Mouse (Mus musculus) forebrain, embryonic 12.5 days (tissue): ENCODE measurements at regions not wholly inside any gene's neighbourhood (a gene's known extent, or its start where the extent isn't known, plus 50 kb on each side); places are given as distances from the start of the nearest gene placed in this dataset.
A peak's percentile ranks its signal among the peaks of the same experiment; 100 is the strongest.

Experiments
- ATAC-seq: fragments of 200-750 bp; cut with Nextera tagmentation; 2 replicates; pipeline ENCODE4 v1.8.0; 2017; ENCODE audit warnings: moderate TSS enrichment; ENCODE audit not compliant: low FRiP score
- H3K27ac ChIP-seq: fragments of 300-500 bp; sonication (generic); 2 replicates; pipeline ENCODE4 v1.5.1; 2016; ENCODE audit warnings: mild to moderate bottlenecking
- H3K27me3 ChIP-seq: fragments of 300-500 bp; sonication (generic); 2 replicates; pipeline ENCODE4 v1.6.1; 2016; ENCODE audit warnings: mild to moderate bottlenecking
- H3K36me3 ChIP-seq: fragments of 300-500 bp; sonication (generic); replicated peaks from 2 replicates; pipeline ENCODE4 v1.6.1; 2016; ENCODE audit warnings: mild to moderate bottlenecking
- H3K4me1 ChIP-seq: fragments of 300-500 bp; sonication (generic); 2 replicates; pipeline ENCODE4 v1.6.1; 2016
- H3K4me2 ChIP-seq: fragments of 300-500 bp; sonication (generic); 2 replicates; pipeline ENCODE4 v1.6.1; 2016; ENCODE audit warnings: mild to moderate bottlenecking, moderate library complexity
- H3K4me3 ChIP-seq: fragments of 300-500 bp; sonication (generic); replicated peaks from 2 replicates; pipeline ENCODE4 v1.5.1; 2016; ENCODE audit warnings: mild to moderate bottlenecking
- H3K9ac ChIP-seq: fragments of 300-500 bp; sonication (generic); 2 replicates; pipeline ENCODE4 v1.6.1; 2016; ENCODE audit warnings: mild to moderate bottlenecking
- H3K9me3 ChIP-seq: fragments of 300-500 bp; sonication (generic); 2 replicates; pipeline ENCODE4 v1.6.1; 2016
- WGBS: fragments of 180-500 bp; shearing (Covaris S2); methylation state at CpG from one replicate; pipeline ENCODE4 v1.1.7; 2016; 5-methylcytosine and 5-hydroxymethylcytosine counted together

DNA sequence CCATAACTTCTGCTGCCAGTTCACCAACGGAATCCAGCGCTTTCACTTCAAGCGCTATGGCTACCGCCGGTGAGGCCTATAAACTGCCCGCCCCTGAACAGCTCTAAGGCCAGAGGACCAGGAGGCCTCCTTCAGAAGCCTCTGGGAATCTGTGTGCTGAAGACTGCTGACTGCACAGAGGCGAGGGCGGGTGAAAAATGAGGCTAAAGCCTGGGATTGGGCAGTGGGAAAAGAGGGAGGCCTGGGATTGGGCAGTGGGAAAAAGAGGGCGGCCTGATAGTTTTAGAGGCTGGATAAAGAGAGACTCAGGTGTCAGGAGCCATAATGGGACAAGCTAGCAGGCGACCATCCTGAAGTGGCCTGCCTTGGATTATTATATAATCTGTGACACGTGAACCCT lies 80.8 kb downstream of the Plekhb2 start:
- H3K4me3 ChIP-seq = no peak overlapping the region
- WGBS = 91% methylated on average over 11 of the region's 11 CpGs
- peaks cover 19% of the 10 kb centered on the region for H3K9me3 ChIP-seq
- no peak overlapping the region for H3K27ac ChIP-seq
- no peaks in the 10 kb centered on the region for H3K36me3 ChIP-seq
- no peak overlapping the region for H3K4me2 ChIP-seq
- no peaks in the 10 kb centered on the region for H3K27me3 ChIP-seq
- no peak for ATAC-seq
- no peak overlapping the region for H3K9ac ChIP-seq
- no peaks in the 10 kb centered on the region for H3K4me1 ChIP-seq

- Histone ChIP-seq H3K27me3 (no peaks in the 10 kb centered on the region), H3K36me3 (no peaks in the 10 kb centered on the region), H3K4me1 (no peaks in the 10 kb centered on the region), H3K9ac (no peak overlapping the region), H3K27ac (no peak overlapping the region), H3K9me3 (no peaks in the 10 kb centered on the region), H3K4me2 (no peak overlapping the region), H3K4me3 (no peak overlapping the region)
- WGBS = 80% methylated on average over 1 of the region's 1 CpGs
- no peak for ATAC-seq
Observed at GRCm38 (mm10) chr1:34943196-34943595, 93.4 kb downstream of the Plekhb2 start.

DNA sequence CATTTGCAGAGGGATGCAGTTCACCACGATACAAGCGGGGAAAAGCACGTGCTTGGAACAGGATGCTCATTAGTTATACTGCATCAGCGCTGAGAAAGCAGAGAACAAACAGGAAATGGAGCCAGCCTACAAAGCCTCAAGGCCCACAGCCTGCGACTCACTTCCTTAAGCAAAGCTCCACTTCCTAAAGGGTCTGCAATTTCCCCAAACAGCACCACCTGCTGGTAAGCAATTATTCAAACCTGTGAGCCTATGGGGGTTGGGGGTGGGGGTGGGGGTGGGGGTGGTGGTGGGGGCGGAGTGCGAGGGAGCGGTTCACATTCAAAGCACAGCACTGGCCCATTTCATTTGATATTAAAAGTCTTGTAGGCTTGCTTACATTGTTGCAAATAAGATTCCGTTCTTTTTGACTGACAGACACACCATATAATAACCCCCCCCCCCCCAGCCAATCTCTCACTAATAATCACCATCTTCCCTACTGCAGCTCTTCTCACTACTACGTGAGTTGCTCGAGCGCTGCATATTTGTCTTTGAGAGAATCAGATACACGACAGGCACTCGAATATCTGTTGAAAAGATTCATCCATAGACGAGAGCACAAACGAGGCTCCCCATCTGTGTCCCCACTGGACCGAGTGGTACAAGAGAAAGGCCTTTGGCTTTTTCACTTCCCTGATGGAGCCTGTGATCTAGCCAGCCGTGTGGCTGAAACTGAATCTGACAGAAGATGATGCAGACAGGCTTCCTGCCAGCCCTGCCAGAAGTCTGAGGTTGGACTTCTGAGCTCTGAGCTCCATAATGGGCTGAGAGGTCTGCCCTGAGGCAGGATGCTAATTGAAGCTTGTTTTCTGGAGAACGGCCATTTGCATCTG lies 112.1 kb downstream of the Plekhb2 start:
- no peak overlapping the region for H3K4me2 ChIP-seq
- H3K9me3 ChIP-seq = no peaks in the 10 kb centered on the region
- no peak overlapping the region for H3K4me3 ChIP-seq
- no peaks in the 10 kb centered on the region for H3K36me3 ChIP-seq
- H3K27me3 ChIP-seq = no peaks in the 10 kb centered on the region
- WGBS = 73% methylated on average over 19 of the region's 19 CpGs
- no peak for ATAC-seq
- no peak overlapping the region for H3K27ac ChIP-seq
- no peak overlapping the region for H3K9ac ChIP-seq
- H3K4me1 ChIP-seq = no peaks in the 10 kb centered on the region

- no peak overlapping the region for H3K9ac ChIP-seq
- no peak for ATAC-seq
- WGBS = 75% methylated on average over 6 of the region's 6 CpGs
- no peak overlapping the region for H3K4me3 ChIP-seq
- no peaks in the 10 kb centered on the region for H3K4me1 ChIP-seq
- H3K9me3 ChIP-seq = no peaks in the 10 kb centered on the region
- H3K36me3 ChIP-seq = no peaks in the 10 kb centered on the region
- no peaks in the 10 kb centered on the region for H3K27me3 ChIP-seq
- H3K27ac ChIP-seq = no peak overlapping the region
- no peak overlapping the region for H3K4me2 ChIP-seq
Observed at GRCm38 (mm10) chr1:34962508-34962885, 112.7 kb downstream of the Plekhb2 start.

DNA sequence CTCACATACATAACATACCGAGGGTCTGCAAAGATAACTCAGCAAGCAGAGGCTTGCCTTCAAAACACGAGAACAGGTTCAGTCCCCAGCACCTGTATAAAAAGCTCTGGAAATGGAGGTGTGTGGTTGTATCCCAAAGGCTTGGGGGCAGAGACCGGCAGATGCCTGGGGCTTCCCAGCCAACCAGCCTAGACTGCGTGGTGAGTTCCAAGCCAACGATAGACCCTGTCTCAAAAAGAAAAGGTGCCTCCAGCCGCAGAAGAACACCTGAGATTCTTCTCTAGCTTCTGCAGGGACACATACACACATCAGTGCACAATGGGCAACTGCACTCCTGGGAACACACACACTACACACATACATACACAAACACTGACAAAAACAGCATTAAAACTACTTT lies 125.0 kb downstream of the Plekhb2 start:
- WGBS = 89% methylated on average over 6 of the region's 6 CpGs
- H3K36me3 ChIP-seq = no peaks in the 10 kb centered on the region
- no peak overlapping the region for H3K4me2 ChIP-seq
- H3K9me3 ChIP-seq = 0 out of 2 replicates have a peak, but pooled peaks cover 10% of the 10 kb centered on the region
- H3K4me1 ChIP-seq = no peaks in the 10 kb centered on the region
- H3K27me3 ChIP-seq = no peaks in the 10 kb centered on the region
- no peak overlapping the region for H3K27ac ChIP-seq
- no peak overlapping the region for H3K4me3 ChIP-seq
- H3K9ac ChIP-seq = no peak overlapping the region
- ATAC-seq = no peak

- H3K4me3 ChIP-seq = no peak overlapping the region
- no peak for ATAC-seq
- no peaks in the 10 kb centered on the region for H3K36me3 ChIP-seq
- H3K27me3 ChIP-seq = no peaks in the 10 kb centered on the region
- H3K4me2 ChIP-seq = no peak overlapping the region
- WGBS = 93% methylated on average over 10 of the region's 10 CpGs
- no peaks in the 10 kb centered on the region for H3K4me1 ChIP-seq
- H3K9ac ChIP-seq = no peak overlapping the region
- 0 out of 2 replicates have a peak, but pooled peaks cover 16% of the 10 kb centered on the region for H3K9me3 ChIP-seq
- no peak overlapping the region for H3K27ac ChIP-seq
Observed at GRCm38 (mm10) chr1:34978156-34978555, 128.4 kb downstream of the Plekhb2 start.

DNA sequence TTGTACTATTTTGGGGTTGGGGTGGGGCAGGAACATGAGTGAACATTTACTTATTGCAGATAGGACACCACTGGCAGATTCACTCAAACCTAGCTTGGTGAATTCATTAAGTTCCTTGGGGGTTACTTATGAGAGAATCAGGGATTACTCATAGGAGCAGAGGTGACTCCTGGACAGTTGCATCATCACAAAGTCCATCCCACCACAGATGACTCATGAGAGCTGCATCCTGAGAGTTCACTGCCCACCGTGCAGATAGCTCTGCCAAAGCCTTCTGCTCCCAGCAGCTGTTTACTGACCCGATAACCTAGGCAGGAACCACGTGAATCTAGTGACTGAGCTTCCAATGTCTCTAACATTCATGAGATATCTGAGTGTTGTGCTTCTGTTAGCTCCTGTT lies 129.6 kb downstream of the Plekhb2 start:
- Histone ChIP-seq H3K27ac (no peak overlapping the region), H3K9me3 (0 out of 2 replicates have a peak, but pooled peaks cover 16% of the 10 kb centered on the region), H3K27me3 (no peaks in the 10 kb centered on the region), H3K4me3 (no peak overlapping the region), H3K4me2 (no peak overlapping the region), H3K4me1 (no peaks in the 10 kb centered on the region), H3K36me3 (no peaks in the 10 kb centered on the region), H3K9ac (no peak overlapping the region)
- ATAC-seq = no peak
- 88% methylated on average over 3 of the region's 3 CpGs for WGBS

GRCm38 (mm10) chr1:34981934-34982333 lies 132.2 kb downstream of the Plekhb2 start:
- H3K27me3 ChIP-seq = no peaks in the 10 kb centered on the region
- H3K36me3 ChIP-seq = no peaks in the 10 kb centered on the region
- H3K4me1 ChIP-seq = no peaks in the 10 kb centered on the region
- ATAC-seq = no peak
- H3K27ac ChIP-seq = no peak overlapping the region
- 86% methylated on average over 2 of the region's 2 CpGs for WGBS
- no peak overlapping the region for H3K4me2 ChIP-seq
- no peak overlapping the region for H3K9ac ChIP-seq
- H3K9me3 ChIP-seq = 0 out of 2 replicates have a peak, but pooled peaks cover 16% of the 10 kb centered on the region
- no peak overlapping the region for H3K4me3 ChIP-seq

DNA sequence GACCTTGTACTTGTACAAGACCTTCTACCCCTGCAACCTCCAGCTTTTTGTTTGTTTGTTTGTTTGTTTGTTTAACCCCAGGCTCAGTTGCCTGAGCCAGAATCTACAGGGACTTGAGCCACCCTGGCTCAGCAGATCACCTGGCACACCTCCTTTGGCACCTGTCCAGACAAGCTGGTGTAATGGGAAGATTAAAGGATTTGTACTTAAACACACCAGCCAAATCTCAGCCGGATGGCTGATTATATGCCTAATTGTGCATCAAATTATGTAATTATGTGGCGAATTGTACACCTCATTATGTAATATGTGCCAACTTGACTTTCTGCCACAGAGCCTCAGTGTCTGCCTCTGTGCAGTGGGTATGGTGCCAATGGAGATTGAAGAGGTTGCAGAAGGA lies 133.2 kb downstream of the Plekhb2 start:
- Histone ChIP-seq H3K27ac (no peak overlapping the region), H3K9ac (no peak overlapping the region), H3K27me3 (no peaks in the 10 kb centered on the region), H3K4me2 (no peak overlapping the region), H3K9me3 (0 out of 2 replicates have a peak, but pooled peaks cover 15% of the 10 kb centered on the region), H3K4me3 (no peak overlapping the region), H3K36me3 (no peaks in the 10 kb centered on the region), H3K4me1 (no peaks in the 10 kb centered on the region)
- no peak for ATAC-seq
- WGBS = 67% methylated on average over 2 of the region's 2 CpGs

GRCm38 (mm10) chr1:34986861-34987260 lies 137.1 kb downstream of the Plekhb2 start:
- H3K4me2 ChIP-seq = no peak overlapping the region
- no peak overlapping the region for H3K9ac ChIP-seq
- no peaks in the 10 kb centered on the region for H3K4me1 ChIP-seq
- 87% methylated on average over 2 of the region's 2 CpGs for WGBS
- H3K9me3 ChIP-seq = no peaks in the 10 kb centered on the region
- no peaks in the 10 kb centered on the region for H3K27me3 ChIP-seq
- ATAC-seq = no peak
- H3K36me3 ChIP-seq = no peaks in the 10 kb centered on the region
- H3K4me3 ChIP-seq = no peak overlapping the region
- H3K27ac ChIP-seq = no peak overlapping the region

DNA sequence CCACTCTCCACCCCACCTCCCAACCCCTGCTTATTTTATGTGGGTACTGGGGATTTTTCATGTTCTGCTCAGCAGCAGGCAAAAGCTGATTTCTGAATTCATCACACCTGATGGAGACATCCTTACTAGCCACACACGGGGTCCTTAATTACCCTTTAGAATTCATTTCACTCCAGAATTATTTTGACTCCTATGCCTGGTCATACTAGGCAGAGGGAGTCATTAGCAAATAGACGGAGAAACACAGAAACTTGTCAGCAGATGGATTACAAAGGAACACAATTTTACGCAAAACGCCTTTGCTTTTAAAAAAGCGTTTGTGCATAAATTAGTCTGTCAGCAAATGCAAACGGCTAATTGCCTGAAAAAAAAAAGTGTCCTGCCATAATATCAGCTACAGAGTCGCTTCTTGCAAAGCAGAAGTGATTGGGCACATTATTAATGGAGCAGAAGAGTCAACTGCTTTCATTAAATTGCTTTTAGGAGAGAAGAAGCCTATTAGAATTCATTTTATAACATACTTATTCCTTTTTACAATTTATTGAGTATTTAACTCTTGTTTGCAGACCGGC lies 138.0 kb downstream of the Plekhb2 start:
- ATAC-seq = no peak
- Histone ChIP-seq H3K4me1 (no peaks in the 10 kb centered on the region), H3K9me3 (no peaks in the 10 kb centered on the region), H3K4me3 (no peak overlapping the region), H3K27ac (no peak overlapping the region), H3K36me3 (no peaks in the 10 kb centered on the region), H3K4me2 (no peak overlapping the region), H3K9ac (no peak overlapping the region), H3K27me3 (no peaks in the 10 kb centered on the region)
- WGBS = 51% methylated on average over 8 of the region's 8 CpGs

- H3K4me3 ChIP-seq = no peak overlapping the region
- ATAC-seq = 0 out of 2 replicates have a peak, but pooled peaks have one; percentile 33
- 76% methylated on average over 7 of the region's 7 CpGs for WGBS
- H3K36me3 ChIP-seq = no peaks in the 10 kb centered on the region
- H3K4me2 ChIP-seq = no peak overlapping the region
- H3K27me3 ChIP-seq = no peaks in the 10 kb centered on the region
- H3K9me3 ChIP-seq = no peaks in the 10 kb centered on the region
- no peak overlapping the region for H3K9ac ChIP-seq
- no peak overlapping the region for H3K27ac ChIP-seq
- no peaks in the 10 kb centered on the region for H3K4me1 ChIP-seq
Observed at GRCm38 (mm10) chr1:34988225-34988624, 138.4 kb downstream of the Plekhb2 start.

DNA sequence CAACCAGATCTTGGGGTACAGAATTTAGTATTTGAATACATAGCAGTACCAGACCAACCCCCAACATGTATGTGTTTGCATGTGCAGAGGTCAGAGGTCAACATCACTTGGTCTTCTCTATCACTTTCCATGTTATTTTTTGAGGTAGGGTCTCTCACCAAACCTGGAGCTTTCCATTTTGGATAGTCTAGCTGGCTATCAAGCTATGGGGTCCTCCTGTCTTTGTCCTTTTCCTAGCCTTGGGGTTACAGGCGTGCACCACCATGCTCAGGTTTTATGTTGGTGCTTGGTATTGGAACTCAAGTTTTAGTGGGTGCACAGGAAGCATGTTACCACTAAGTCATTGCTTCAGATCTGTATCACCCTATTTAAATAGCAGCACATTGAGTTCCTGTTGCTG lies 151.0 kb downstream of the Plekhb2 start:
- WGBS = 87% methylated on average over 1 of the region's 1 CpGs
- Histone ChIP-seq H3K9ac (no peak overlapping the region), H3K36me3 (no peaks in the 10 kb centered on the region), H3K4me3 (no peak overlapping the region), H3K9me3 (no peaks in the 10 kb centered on the region), H3K27ac (no peak overlapping the region), H3K27me3 (no peaks in the 10 kb centered on the region), H3K4me2 (no peak overlapping the region), H3K4me1 (no peaks in the 10 kb centered on the region)
- no peak for ATAC-seq
